13 mouse cellular contexts compared by ENCODE assay signal in genomic region chr3:41618488-41618887, GRCm38 (mm10).
DNase-seq lines count a peak whose midpoint lies in the region; ATAC-seq lines count a peak whose summit lies in the region.
"Had no signal": no experiment of that assay in that cellular context is flagged by ENCODE, and none has a peak within 500 bp of the region (broad histone marks: within the 10 kb centered on the region; RNA-seq: fewer than 3 reads in every experiment).

No protein-coding gene starts in this region.

- H3K4me3 ChIP-seq in hindbrain, embryonic 14.5 days (replicated peaks; ENCODE audit: low read length), result no peak overlapping the region
- H3K4me3 ChIP-seq in hindbrain, embryonic 11.5 days (ENCODE audit: low read depth, low read length), result no peak overlapping the region
- no peak overlapping the region for H3K4me3 ChIP-seq in lung, embryonic 16.5 days (ENCODE audit: low read length)
- H3K4me3 ChIP-seq: embryonic facial prominence, embryonic 10.5 days; heart, embryonic 13.5 days; liver, embryonic 15.5 days had no signal

- WGBS in hindbrain, embryonic 14.5 days, result 74% methylated on average over 3 of the region's 3 CpGs
- 92% methylated on average over 3 of the region's 3 CpGs for WGBS in hindbrain, embryonic 11.5 days
- WGBS in lung, embryonic 16.5 days, result 89% methylated on average over 3 of the region's 3 CpGs

- H3K4me2 ChIP-seq in hindbrain, embryonic 14.5 days (replicated peaks), result no peak overlapping the region
- H3K4me2 ChIP-seq in hindbrain, embryonic 11.5 days (replicated peaks; ENCODE audit: low read depth, low read length), result no peak overlapping the region
- H3K4me2 ChIP-seq in lung, embryonic 16.5 days (ENCODE audit: low read depth, low read length), result no peak overlapping the region
- H3K4me2 ChIP-seq: heart, embryonic 13.5 days; liver, embryonic 15.5 days had no signal

- no peaks in the 10 kb centered on the region for H3K27me3 ChIP-seq in hindbrain, embryonic 14.5 days (ENCODE audit: control insufficient read depth, insufficient read depth, low read length)
- H3K27me3 ChIP-seq in hindbrain, embryonic 11.5 days (ENCODE audit: control insufficient read depth, insufficient read depth, low read length), result no peaks in the 10 kb centered on the region
- no peaks in the 10 kb centered on the region for H3K27me3 ChIP-seq in lung, embryonic 16.5 days (ENCODE audit: control insufficient read depth, insufficient read depth, low read depth, low read length)
- H3K27me3 ChIP-seq: heart, embryonic 13.5 days; liver, embryonic 15.5 days had no signal

- 0 out of 2 replicates have a peak, but pooled peaks have one; percentile 39 for ATAC-seq in cerebellum, adult (ENCODE audit: insufficient number of reproducible peaks, low FRiP score, low TSS enrichment)
- peak; percentile 55; the same call in 1 of the 2 replicates for ATAC-seq in hindbrain, embryonic 14.5 days (ENCODE audit: low FRiP score)
- ATAC-seq in hindbrain, embryonic 11.5 days (ENCODE audit: low FRiP score), result no peak
- ATAC-seq in lung, embryonic 16.5 days (ENCODE audit: low read depth), result 0 out of 2 replicates have a peak, but pooled peaks have one; percentile 23
- ATAC-seq in megakaryocyte, adult 5-6 weeks (ENCODE audit: poor library complexity, severe bottlenecking), result peak; percentile 84

- no peak overlapping the region for H3K9ac ChIP-seq in hindbrain, embryonic 14.5 days
- H3K9ac ChIP-seq in hindbrain, embryonic 11.5 days (ENCODE audit: low read depth, low read length), result no peak overlapping the region
- H3K9ac ChIP-seq in lung, embryonic 16.5 days (ENCODE audit: low read length), result no peak overlapping the region
- H3K9ac ChIP-seq: heart, embryonic 13.5 days; liver, embryonic 15.5 days had no signal

- H3K4me1 ChIP-seq in hindbrain, embryonic 14.5 days (replicated peaks; ENCODE audit: control insufficient read depth, insufficient read depth, low read length), result no peaks in the 10 kb centered on the region
- no peaks in the 10 kb centered on the region for H3K4me1 ChIP-seq in hindbrain, embryonic 11.5 days (replicated peaks; ENCODE audit: control insufficient read depth, insufficient read depth, low read length)
- no peaks in the 10 kb centered on the region for H3K4me1 ChIP-seq in lung, embryonic 16.5 days (replicated peaks; ENCODE audit: control insufficient read depth, insufficient read depth, low read length)
- H3K4me1 ChIP-seq: embryonic facial prominence, embryonic 10.5 days; heart, embryonic 13.5 days; liver, embryonic 15.5 days had no signal

- H3K36me3 ChIP-seq in hindbrain, embryonic 14.5 days (replicated peaks; ENCODE audit: control insufficient read depth, insufficient read depth), result peaks cover 10% of the 10 kb centered on the region
- peaks cover 2% of the 10 kb centered on the region; the same call in 1 of the 2 replicates for H3K36me3 ChIP-seq in hindbrain, embryonic 11.5 days (ENCODE audit: control insufficient read depth, insufficient read depth, low read length)
- H3K36me3 ChIP-seq in lung, embryonic 16.5 days (ENCODE audit: control insufficient read depth, insufficient read depth, low read length), result peaks cover 3% of the 10 kb centered on the region; the same call in 1 of the 2 replicates

- H3K27ac ChIP-seq in hindbrain, embryonic 14.5 days, result no peak overlapping the region
- H3K27ac ChIP-seq in hindbrain, embryonic 11.5 days (ENCODE audit: low read depth, low read length), result no peak overlapping the region
- H3K27ac ChIP-seq in lung, embryonic 16.5 days (ENCODE audit: low read length), result no peak overlapping the region
- H3K27ac ChIP-seq: embryonic facial prominence, embryonic 10.5 days; heart, embryonic 13.5 days; liver, embryonic 15.5 days had no signal

- no peak for DNase-seq in cerebellum, postnatal 4 days (ENCODE audit: low spot score in 2 of 2)
- DNase-seq in hindbrain, embryonic 14.5 days (ENCODE audit: low spot score), result no peak
- DNase-seq in hindbrain, embryonic 11.5 days (ENCODE audit: low spot score), result no peak
- no peak for DNase-seq in lung, postnatal 10 days
- DNase-seq in testis, postnatal 10 days (ENCODE audit: low spot score), result no peak
- DNase-seq: adrenal gland, postnatal 36 days; gastrocnemius, postnatal 10 days had no signal

- no peaks in the 10 kb centered on the region for H3K9me3 ChIP-seq in hindbrain, embryonic 14.5 days (ENCODE audit: control insufficient read depth, low read length)
- H3K9me3 ChIP-seq in hindbrain, embryonic 11.5 days (ENCODE audit: control insufficient read depth, low read length), result no peaks in the 10 kb centered on the region
- no peaks in the 10 kb centered on the region for H3K9me3 ChIP-seq in lung, embryonic 16.5 days (ENCODE audit: control insufficient read depth, low read length)
- H3K9me3 ChIP-seq: embryonic facial prominence, embryonic 10.5 days; heart, embryonic 13.5 days; liver, embryonic 15.5 days had no signal
